Mouse (Mus musculus) kidney, adult 2 months (tissue): ENCODE data around the gene Utp14b.

ENCODE experiments used
- CTCF ChIP-seq: fragments of 200-500 bp; conservative IDR thresholded peaks from 2 replicates; pipeline ENCODE4 v1.5.1; 2011; ENCODE audit warnings: low read depth, mild to moderate bottlenecking, control low read depth, low read length, moderate library complexity, mixed read lengths; ENCODE audit not compliant: insufficient read depth, insufficient read length
- POLR2A ChIP-seq: fragments of 200-500 bp; IDR thresholded peaks from one replicate; pipeline ENCODE4 v1.6.1; 2011; ENCODE audit warnings: low read depth, low read length, control low read depth

GRCm38 (mm10) chr1:78665954-78666499, 8.2 kb downstream of the Utp14b start:
- TF ChIP-seq POLR2A (no peak), CTCF (no peak)
